ENCODE assay signal across 28 mouse cellular contexts in the genomic region with DNA sequence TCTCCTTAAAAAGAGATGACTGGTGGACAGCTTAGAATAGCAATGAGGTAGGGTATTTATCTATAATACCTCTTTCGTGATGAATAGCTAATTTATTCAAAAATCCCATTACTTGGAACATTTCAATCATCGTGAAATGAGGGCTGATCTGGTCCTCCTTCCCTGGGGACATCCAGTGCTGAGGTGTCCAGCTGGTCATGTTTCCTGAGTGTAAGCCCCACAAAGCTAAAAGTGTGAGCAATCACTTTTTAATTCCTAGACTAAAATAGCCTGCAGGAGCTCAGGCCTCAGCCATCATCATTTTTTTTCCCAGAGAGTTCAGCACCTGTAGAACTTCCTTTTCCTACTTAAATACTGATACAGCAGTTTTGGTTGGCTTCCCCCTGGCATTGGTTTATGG.
A peak's percentile ranks its signal among the peaks of the same experiment; 100 is the strongest.
DNase-seq lines count a peak whose midpoint lies in the region; ATAC-seq and TF ChIP-seq lines count a peak whose summit lies in the region.
"Had no signal": no experiment of that assay in that cellular context is flagged by ENCODE, and none has a peak within 500 bp of the region (broad histone marks: within the 10 kb centered on the region; RNA-seq: fewer than 3 reads in every experiment).

No protein-coding gene starts in this region.

- TF ChIP-seq EP300 in CH12.LX (IDR thresholded peaks at IDR 0.05; ENCODE audit: low read length), result no peak

- TF ChIP-seq RAD21 in CH12.LX (IDR thresholded peaks at IDR 0.05; ENCODE audit: low read depth, low read length), result no peak

- peak; percentile 34 to 38 for DNase-seq in cerebellum, postnatal 10 days
- DNase-seq in cerebellum, adult 18-20 months, result no peak
- no peak for DNase-seq in heart, postnatal 4 days
- DNase-seq in midbrain, embryonic 10.5 days (ENCODE audit: low spot score), result no peak
- no peak for DNase-seq in CH12.LX (ENCODE audit: extremely low read depth)
- DNase-seq in left cerebral cortex, adult 18-20 months (ENCODE audit: low spot score in 2 of 2), result no peak
- DNase-seq: adrenal gland, postnatal 10 days; adrenal gland, postnatal 36 days; cerebellum, adult 2 months; cerebellum, adult 9-11 months; cerebellum, postnatal 36 days; embryo, embryonic 11 days; forebrain, postnatal 0 days; gastrocnemius, adult 2 months; gastrocnemius, postnatal 14 days; heart, adult 11 months; heart, postnatal 10 days; heart, postnatal 36 days had no signal

- H3K36me3 ChIP-seq in heart, embryonic 13.5 days, result no peaks in the 10 kb centered on the region
- H3K36me3 ChIP-seq in midbrain, embryonic 12.5 days, result no peaks in the 10 kb centered on the region
- no peaks in the 10 kb centered on the region for H3K36me3 ChIP-seq in midbrain, embryonic 10.5 days
- H3K36me3 ChIP-seq in CH12.LX (replicated peaks in 1 of 2; ENCODE audit: control insufficient read depth in 1 of 2, insufficient read depth in 1 of 2, low read length in 1 of 2), result peaks cover 50 to 60% of the 10 kb centered on the region in 2 experiments
- H3K36me3 ChIP-seq: embryonic facial prominence, embryonic 10.5 days; embryonic facial prominence, embryonic 13.5 days; G1E; heart, embryonic 15.5 days; intestine, embryonic 15.5 days had no signal

- no peak overlapping the region for H3K9ac ChIP-seq in heart, embryonic 13.5 days
- H3K9ac ChIP-seq in midbrain, embryonic 12.5 days (replicated peaks), result no peak overlapping the region
- no peak overlapping the region for H3K9ac ChIP-seq in CH12.LX (ENCODE audit: insufficient read depth, low read depth)
- H3K9ac ChIP-seq: embryonic facial prominence, embryonic 13.5 days; forebrain, postnatal 0 days; heart, embryonic 15.5 days; intestine, embryonic 15.5 days had no signal

- no peak overlapping the region for H3K4me2 ChIP-seq in heart, embryonic 13.5 days
- no peak overlapping the region for H3K4me2 ChIP-seq in midbrain, embryonic 12.5 days (replicated peaks)
- H3K4me2 ChIP-seq in CH12.LX (ENCODE audit: insufficient read depth, low read depth, poor library complexity, severe bottlenecking), result no peak overlapping the region
- H3K4me2 ChIP-seq: embryonic facial prominence, embryonic 13.5 days; heart, embryonic 11.5 days; heart, embryonic 15.5 days; intestine, embryonic 15.5 days had no signal

- 70% methylated on average over 2 of the region's 2 CpGs for WGBS in heart, embryonic 13.5 days
- 29% methylated on average over 2 of the region's 2 CpGs for WGBS in midbrain, embryonic 12.5 days
- WGBS in midbrain, embryonic 10.5 days, result 80% methylated on average over 2 of the region's 2 CpGs

- 0 out of 2 replicates have a peak overlapping the region, but pooled peaks have one; percentile 3 for H3K27ac ChIP-seq in heart, embryonic 13.5 days (replicated peaks)
- no peak overlapping the region for H3K27ac ChIP-seq in midbrain, embryonic 12.5 days (replicated peaks)
- no peak overlapping the region for H3K27ac ChIP-seq in midbrain, embryonic 10.5 days (replicated peaks)
- H3K27ac ChIP-seq in CH12.LX (ENCODE audit: insufficient read depth, low read depth), result peak overlapping the region; percentile 98
- H3K27ac ChIP-seq: embryonic facial prominence, embryonic 10.5 days; heart, embryonic 15.5 days; intestine, embryonic 15.5 days had no signal

- H3K4me3 ChIP-seq in heart, embryonic 13.5 days, result no peak overlapping the region
- H3K4me3 ChIP-seq in midbrain, embryonic 12.5 days, result no peak overlapping the region
- H3K4me3 ChIP-seq in midbrain, embryonic 10.5 days, result no peak overlapping the region
- H3K4me3 ChIP-seq in CH12.LX (replicated peaks in 1 of 3; ENCODE audit: low read depth in 2 of 3, low read length in 2 of 3, poor library complexity in 1 of 3), result no peak overlapping the region
- H3K4me3 ChIP-seq: embryonic facial prominence, embryonic 10.5 days; embryonic facial prominence, embryonic 13.5 days; gastrocnemius, adult 2 months; heart, embryonic 15.5 days; intestine, embryonic 15.5 days had no signal

- H3K27me3 ChIP-seq in heart, embryonic 13.5 days (replicated peaks), result no peaks in the 10 kb centered on the region
- H3K27me3 ChIP-seq in midbrain, embryonic 12.5 days, result no peaks in the 10 kb centered on the region
- H3K27me3 ChIP-seq in midbrain, embryonic 10.5 days (ENCODE audit: low read depth, poor library complexity, severe bottlenecking), result no peaks in the 10 kb centered on the region
- H3K27me3 ChIP-seq in CH12.LX (replicated peaks), result no peaks in the 10 kb centered on the region
- H3K27me3 ChIP-seq: embryonic facial prominence, embryonic 13.5 days; heart, embryonic 15.5 days; intestine, embryonic 15.5 days; Patski had no signal

- dilution Hi-C loops in CH12.LX (cut with MboI; ENCODE audit: extremely low pct_ligation_motif_present, extremely low pct_unique_long_range_greater_than_20kb, low sequenced_read_pairs), result no loop called here

- peaks cover 21% of the 10 kb centered on the region for H3K4me1 ChIP-seq in heart, embryonic 13.5 days
- H3K4me1 ChIP-seq in midbrain, embryonic 12.5 days, result no peaks in the 10 kb centered on the region
- H3K4me1 ChIP-seq in midbrain, embryonic 10.5 days, result no peaks in the 10 kb centered on the region
- H3K4me1 ChIP-seq in CH12.LX (ENCODE audit: control insufficient read depth in 1 of 2, insufficient read depth in 2 of 2), result peaks cover 21 to 55% of the 10 kb centered on the region in 2 experiments
- H3K4me1 ChIP-seq: embryonic facial prominence, embryonic 10.5 days; intestine, embryonic 15.5 days had no signal

- in situ Hi-C loops in CH12.LX (cut with MboI; ENCODE audit: low pct_ligation_motif_present, low pct_unique_long_range_greater_than_20kb, low sequenced_read_pairs), result no loop called here

- peak; percentile 19; the same call in 1 of the 2 replicates for TF ChIP-seq POLR2A in CH12.LX (IDR thresholded peaks at IDR 0.05; ENCODE audit: low read depth, low read length)

- no peaks in the 10 kb centered on the region; the same call in 1 of the 2 replicates for H3K9me3 ChIP-seq in heart, embryonic 13.5 days
- H3K9me3 ChIP-seq in midbrain, embryonic 12.5 days, result no peaks in the 10 kb centered on the region
- no peaks in the 10 kb centered on the region for H3K9me3 ChIP-seq in midbrain, embryonic 10.5 days (replicated peaks)
- H3K9me3 ChIP-seq in CH12.LX (replicated peaks; ENCODE audit: low read length), result peaks cover 7% of the 10 kb centered on the region
- H3K9me3 ChIP-seq: embryonic facial prominence, embryonic 10.5 days; embryonic facial prominence, embryonic 13.5 days; G1E; heart, embryonic 15.5 days; intestine, embryonic 15.5 days had no signal

- ATAC-seq in heart, embryonic 13.5 days (ENCODE audit: extremely low read depth, insufficient number of reproducible peaks, low FRiP score, low TSS enrichment), result no peak
- ATAC-seq in midbrain, embryonic 12.5 days (ENCODE audit: low FRiP score, low read depth), result peak; percentile 63; the same call in 1 of the 2 replicates
- ATAC-seq: hindbrain, embryonic 16.5 days; intestine, embryonic 15.5 days; Patski had no signal

- H3K79me2 ChIP-seq in CH12.LX (replicated peaks; ENCODE audit: control insufficient read depth, extremely low read depth, insufficient read depth, poor library complexity, severe bottlenecking), result peaks cover 49% of the 10 kb centered on the region

- TF ChIP-seq CTCF in CH12.LX (conservative IDR thresholded peaks at IDR 0.05 in 1 of 2, IDR thresholded peaks at IDR 0.05 in 1 of 2; ENCODE audit: low read depth in 2 of 2, low read length in 2 of 2), result no peak

TF ChIP-seq in CH12.LX, 34 proteins besides CTCF, POLR2A, EP300 and RAD21:
- TF ChIP-seq BHLHE40 (IDR thresholded peaks at IDR 0.05; ENCODE audit: low read depth, low read length) (no peak), ZMIZ1 (IDR thresholded peaks at IDR 0.05; ENCODE audit: low read depth, low read length) (0 out of 2 replicates have a peak, but pooled peaks have one; percentile 40), IRF4 (IDR thresholded peaks at IDR 0.05; ENCODE audit: low read depth, low read length) (no peak), SIN3A (IDR thresholded peaks at IDR 0.05; ENCODE audit: low read length) (no peak), ETS1 (conservative IDR thresholded peaks at IDR 0.05; ENCODE audit: low read depth, low read length) (0 out of 2 replicates have a peak, but pooled peaks have one; percentile 14), HCFC1 (IDR thresholded peaks at IDR 0.05; ENCODE audit: low read depth, low read length) (no peak), ZKSCAN1 (IDR thresholded peaks at IDR 0.05; ENCODE audit: borderline replicate concordance, low read depth, low read length) (no peak), MYC (IDR thresholded peaks at IDR 0.05; ENCODE audit: low read depth, low read length) (no peak), JUND (conservative IDR thresholded peaks at IDR 0.05; ENCODE audit: low read depth, low read length) (0 out of 2 replicates have a peak, but pooled peaks have one; percentile 13), ZC3H11A (IDR thresholded peaks at IDR 0.05; ENCODE audit: low read depth, low read length) (no peak), E2F4 (IDR thresholded peaks at IDR 0.05; ENCODE audit: insufficient replicate concordance, low read depth, low read length) (no peak), NELFE (IDR thresholded peaks at IDR 0.05; ENCODE audit: low read depth, low read length) (no peak), KAT2A (IDR thresholded peaks at IDR 0.05; ENCODE audit: insufficient replicate concordance, low read length) (no peak), TBP (conservative IDR thresholded peaks at IDR 0.05; ENCODE audit: low read depth, low read length) (no peak), ELF1 (IDR thresholded peaks at IDR 0.05; ENCODE audit: low read depth, low read length) (no peak), TCF12 (IDR thresholded peaks at IDR 0.05; ENCODE audit: low read depth, low read length) (no peak), JUN (IDR thresholded peaks at IDR 0.05; ENCODE audit: insufficient read depth, low read depth, low read length) (no peak), CHD1 (IDR thresholded peaks at IDR 0.05; ENCODE audit: low read depth, low read length) (no peak), CHD2 (IDR thresholded peaks at IDR 0.05; ENCODE audit: low read length) (no peak), MAFK (IDR thresholded peaks at IDR 0.05; ENCODE audit: insufficient replicate concordance, low read length) (peak; percentile 46; the same call in 1 of the 2 replicates), PAX5 (IDR thresholded peaks at IDR 0.05; ENCODE audit: low read length) (no peak), ZNF384 (IDR thresholded peaks at IDR 0.05; ENCODE audit: low read depth, low read length) (no peak), MEF2A (IDR thresholded peaks at IDR 0.05; ENCODE audit: borderline replicate concordance, low read depth, low read length) (no peak), MAX (IDR thresholded peaks at IDR 0.05; ENCODE audit: low read length) (no peak)

Comparison
In these comparisons a context has a peak if more than half of its experiments do, and no peak if none do; other contexts are left out.
1. DNase-seq: peak in cerebellum, postnatal 10 days (2 of 2); none in cerebellum, adult 18-20 months (0 of 2), heart, postnatal 4 days (single experiment), midbrain, embryonic 10.5 days (single experiment), CH12.LX (single experiment) and left cerebral cortex, adult 18-20 months (0 of 2).
2. H3K27ac ChIP-seq: peak in heart, embryonic 13.5 days (single experiment) and CH12.LX (single experiment); none in midbrain, embryonic 12.5 days (single experiment) and midbrain, embryonic 10.5 days (single experiment).